In genomic region chr7:16618661-16619211, GRCm38 (mm10) we compare ENCODE assay signal across 8 mouse cellular contexts. TPM values are rescaled to one million over a fixed set of nuclear protein-coding genes. Genes with fewer than 3 reads are reported as not detected.
DNase-seq lines count a peak whose midpoint lies in the region; ATAC-seq lines count a peak whose summit lies in the region.

No protein-coding gene starts in this region.

- H3K9me3 ChIP-seq in embryonic facial prominence, embryonic 15.5 days (replicated peaks), result no peaks in the 10 kb centered on the region
- H3K9me3 ChIP-seq in heart, embryonic 15.5 days (replicated peaks), result no peaks in the 10 kb centered on the region
- no peaks in the 10 kb centered on the region for H3K9me3 ChIP-seq in lung, embryonic 16.5 days (ENCODE audit: control insufficient read depth, low read length)

- H3K4me2 ChIP-seq in embryonic facial prominence, embryonic 15.5 days (replicated peaks), result peak overlapping the region; percentile 54
- H3K4me2 ChIP-seq in heart, embryonic 15.5 days, result peak overlapping the region; percentile 63
- H3K4me2 ChIP-seq in lung, embryonic 16.5 days (ENCODE audit: low read depth, low read length), result peak overlapping the region; percentile 57

- H3K4me3 ChIP-seq in embryonic facial prominence, embryonic 15.5 days (replicated peaks), result peak overlapping the region; percentile 36
- H3K4me3 ChIP-seq in heart, embryonic 15.5 days, result peak overlapping the region; percentile 34
- peak overlapping the region; percentile 38 for H3K4me3 ChIP-seq in lung, embryonic 16.5 days (ENCODE audit: low read length)

- ATAC-seq in embryonic facial prominence, embryonic 15.5 days (ENCODE audit: insufficient number of reproducible peaks, low FRiP score, low TSS enrichment, low read depth), result no peak
- no peak for ATAC-seq in heart, embryonic 15.5 days (replicated peaks; ENCODE audit: insufficient number of reproducible peaks, insufficient read depth, low FRiP score, low read depth)
- peak; percentile 46 for ATAC-seq in lung, embryonic 16.5 days (ENCODE audit: low read depth)

- H3K9ac ChIP-seq in embryonic facial prominence, embryonic 15.5 days, result no peak overlapping the region
- no peak overlapping the region for H3K9ac ChIP-seq in heart, embryonic 15.5 days
- peak overlapping the region; percentile 26 for H3K9ac ChIP-seq in lung, embryonic 16.5 days (ENCODE audit: low read length)

- no peaks in the 10 kb centered on the region for H3K36me3 ChIP-seq in embryonic facial prominence, embryonic 15.5 days
- no peaks in the 10 kb centered on the region for H3K36me3 ChIP-seq in heart, embryonic 15.5 days
- H3K36me3 ChIP-seq in lung, embryonic 16.5 days (ENCODE audit: control insufficient read depth, insufficient read depth, low read length), result no peaks in the 10 kb centered on the region

- WGBS in embryonic facial prominence, embryonic 15.5 days, result 1% methylated on average over 30 of the region's 30 CpGs
- 1% methylated on average over 30 of the region's 30 CpGs for WGBS in heart, embryonic 15.5 days
- WGBS in lung, embryonic 16.5 days, result 1% methylated on average over 30 of the region's 30 CpGs

- DNase-seq in CD4-positive helper T cell, adult 2 months (ENCODE audit: low read depth, low spot score), result peak; percentile 45
- DNase-seq in adrenal gland, postnatal 25 days, result peak; percentile 68
- peak; percentile 89 for DNase-seq in kidney, postnatal 14 days
- DNase-seq in retina, embryonic 14.5 days (ENCODE audit: low spot score), result peak; percentile 74
- peak; percentile 51 for DNase-seq in urinary bladder, adult 2 months (ENCODE audit: low spot score)

- no peaks in the 10 kb centered on the region for H3K27me3 ChIP-seq in embryonic facial prominence, embryonic 15.5 days
- no peaks in the 10 kb centered on the region for H3K27me3 ChIP-seq in heart, embryonic 15.5 days
- H3K27me3 ChIP-seq in lung, embryonic 16.5 days (ENCODE audit: control insufficient read depth, insufficient read depth, low read depth, low read length), result no peaks in the 10 kb centered on the region

- peak overlapping the region; percentile 48; the same call in 1 of the 2 replicates for H3K27ac ChIP-seq in embryonic facial prominence, embryonic 15.5 days (replicated peaks)
- peak overlapping the region; percentile 70 for H3K27ac ChIP-seq in heart, embryonic 15.5 days
- H3K27ac ChIP-seq in lung, embryonic 16.5 days (ENCODE audit: low read length), result peak overlapping the region; percentile 89

- peaks cover 14% of the 10 kb centered on the region for H3K4me1 ChIP-seq in embryonic facial prominence, embryonic 15.5 days
- H3K4me1 ChIP-seq in heart, embryonic 15.5 days (replicated peaks), result peaks cover 33% of the 10 kb centered on the region
- H3K4me1 ChIP-seq in lung, embryonic 16.5 days (replicated peaks; ENCODE audit: control insufficient read depth, insufficient read depth, low read length), result peaks cover 24% of the 10 kb centered on the region

RNA-seq across cellular contexts. Expression of gene Arhgap35, which starts 3.9 kb away (rescaled TPM):
- total RNA-seq in adrenal gland, postnatal 25 days (2021), result 74.8 and 76.1 TPM in 2 replicates
- polyA plus RNA-seq in embryonic facial prominence, embryonic 15.5 days (2015; fragmentation: Nextera tagmentation; extraction: Ambion mirVana), result 16.8 and 17.2 TPM in 2 replicates
- 12.6 and 15.6 TPM in 2 replicates for polyA plus RNA-seq in heart, embryonic 15.5 days (2015; fragmentation: Nextera tagmentation; extraction: Ambion mirVana)
- 16.4 and 17.8 TPM in 2 replicates for polyA plus RNA-seq in lung, embryonic 16.5 days (2015; fragmentation: Nextera tagmentation; extraction: Ambion mirVana)
- 17.8 and 24.8 TPM in 2 replicates for polyA plus RNA-seq in urinary bladder, adult 2 months (2012; rRNA removed)

RNA-seq across cellular contexts. Expression of gene Ceacam15, which starts 56.8 kb away (rescaled TPM):
- not detected in 2 replicates for total RNA-seq in adrenal gland, postnatal 25 days (2021)
- not detected in 2 replicates for polyA plus RNA-seq in embryonic facial prominence, embryonic 15.5 days (2015; fragmentation: Nextera tagmentation; extraction: Ambion mirVana)
- 0.60 and 0.68 TPM in 2 replicates for polyA plus RNA-seq in heart, embryonic 15.5 days (2015; fragmentation: Nextera tagmentation; extraction: Ambion mirVana)
- polyA plus RNA-seq in lung, embryonic 16.5 days (2015; fragmentation: Nextera tagmentation; extraction: Ambion mirVana), result not detected in 2 replicates
- not detected in 2 replicates for polyA plus RNA-seq in urinary bladder, adult 2 months (2012; rRNA removed)
